Mouse (Mus musculus): Measurements from ENCODE around the gene Shoc2. TPM values are rescaled to one million over a fixed set of nuclear protein-coding genes. Genes with fewer than 3 reads are reported as not detected.

Shoc2 gene
- total and polyA plus RNA-seq, 3 experiments, result 14.1 to 27.1 (median 23.7) TPM

GRCm38 (mm10) chr19:53983336-53983735, 39.2 kb downstream of the Shoc2 start:
- Histone ChIP-seq H3K36me3 (replicated peaks in 1 of 2; ENCODE audit: control insufficient read depth in 1 of 2, insufficient read depth in 1 of 2, low read length in 1 of 2) (peaks cover 3 to 10% of the 10 kb centered on the region in 2 experiments), H3K9me3 (replicated peaks; ENCODE audit: low read length) (no peaks in the 10 kb centered on the region), H3K27me3 (replicated peaks) (no peaks in the 10 kb centered on the region), H3K27ac (ENCODE audit: insufficient read depth, low read depth) (no peak overlapping the region), H3K79me2 (replicated peaks; ENCODE audit: control insufficient read depth, extremely low read depth, insufficient read depth, poor library complexity, severe bottlenecking) (0 out of 2 replicates have a peak, but pooled peaks cover 3% of the 10 kb centered on the region), H3K4me2 (ENCODE audit: insufficient read depth, low read depth, poor library complexity, severe bottlenecking) (no peak overlapping the region), H3K9ac (ENCODE audit: insufficient read depth, low read depth) (no peak overlapping the region), H3K4me1 (ENCODE audit: control insufficient read depth in 1 of 2, insufficient read depth in 2 of 2) (peaks cover 0 to 12% of the 10 kb centered on the region in 2 experiments; a peak in 1 of 4 replicates), H3K4me3 (replicated peaks in 1 of 3; ENCODE audit: low read depth in 2 of 3, low read length in 2 of 3, poor library complexity in 1 of 3) (no peak overlapping the region)
- in situ Hi-C loops (cut with MboI; ENCODE audit: low pct_ligation_motif_present, low pct_unique_long_range_greater_than_20kb, low sequenced_read_pairs), result no loop called here
- TF ChIP-seq CTCF (conservative IDR thresholded peaks at IDR 0.05 in 1 of 2, IDR thresholded peaks at IDR 0.05 in 1 of 2; ENCODE audit: low read depth in 2 of 2, low read length in 2 of 2) (peak in 1 of 2 experiments; percentile 58; a peak in 2 of 4 replicates), SMC3 (IDR thresholded peaks at IDR 0.05; ENCODE audit: low read depth, low read length) (peak; percentile 52), ZC3H11A (IDR thresholded peaks at IDR 0.05; ENCODE audit: low read depth, low read length) (no peak), RAD21 (IDR thresholded peaks at IDR 0.05; ENCODE audit: low read depth, low read length) (peak; percentile 53)
- peak; percentile 19 for DNase-seq (ENCODE audit: extremely low read depth)
- dilution Hi-C loops (cut with MboI; ENCODE audit: extremely low pct_ligation_motif_present, extremely low pct_unique_long_range_greater_than_20kb, low sequenced_read_pairs), result no loop called here

GRCm38 (mm10) chr19:53984628-53985027, 40.5 kb downstream of the Shoc2 start:
- H3K4me2 ChIP-seq (ENCODE audit: insufficient read depth, low read depth, poor library complexity, severe bottlenecking), result no peak overlapping the region
- no peak for TF ChIP-seq JUN (IDR thresholded peaks at IDR 0.05; ENCODE audit: insufficient read depth, low read depth, low read length)
- TF ChIP-seq TCF12 (IDR thresholded peaks at IDR 0.05; ENCODE audit: low read depth, low read length), result no peak
- no peak for TF ChIP-seq NELFE (IDR thresholded peaks at IDR 0.05; ENCODE audit: low read depth, low read length)
- TF ChIP-seq HCFC1 (IDR thresholded peaks at IDR 0.05; ENCODE audit: low read depth, low read length), result no peak
- no peak for TF ChIP-seq SIN3A (IDR thresholded peaks at IDR 0.05; ENCODE audit: low read length)
- no peak for TF ChIP-seq KAT2A (IDR thresholded peaks at IDR 0.05; ENCODE audit: insufficient replicate concordance, low read length)
- TF ChIP-seq UBTF (IDR thresholded peaks at IDR 0.05; ENCODE audit: low read depth, low read length), result no peak
- no peak for TF ChIP-seq MEF2A (IDR thresholded peaks at IDR 0.05; ENCODE audit: borderline replicate concordance, low read depth, low read length)
- TF ChIP-seq CTCF (conservative IDR thresholded peaks at IDR 0.05 in 1 of 2, IDR thresholded peaks at IDR 0.05 in 1 of 2; ENCODE audit: low read depth in 2 of 2, low read length in 2 of 2), result no peak
- TF ChIP-seq MAZ (IDR thresholded peaks at IDR 0.05; ENCODE audit: low read depth, low read length), result no peak
- no peak for TF ChIP-seq MAFK (IDR thresholded peaks at IDR 0.05; ENCODE audit: insufficient replicate concordance, low read length)
- H3K4me3 ChIP-seq (replicated peaks in 1 of 3; ENCODE audit: low read depth in 2 of 3, low read length in 2 of 3, poor library complexity in 1 of 3), result no peak overlapping the region
- dilution Hi-C loops (cut with MboI; ENCODE audit: extremely low pct_ligation_motif_present, extremely low pct_unique_long_range_greater_than_20kb, low sequenced_read_pairs), result no loop called here
- no peaks in the 10 kb centered on the region for H3K9me3 ChIP-seq (replicated peaks; ENCODE audit: low read length)
- 0 out of 2 replicates have a peak, but pooled peaks cover 3% of the 10 kb centered on the region for H3K79me2 ChIP-seq (replicated peaks; ENCODE audit: control insufficient read depth, extremely low read depth, insufficient read depth, poor library complexity, severe bottlenecking)
- peaks cover 0 to 13% of the 10 kb centered on the region in 2 experiments; a peak in 1 of 4 replicates for H3K4me1 ChIP-seq (ENCODE audit: control insufficient read depth in 1 of 2, insufficient read depth in 2 of 2)
- H3K27me3 ChIP-seq (replicated peaks), result no peaks in the 10 kb centered on the region
- in situ Hi-C loops (cut with MboI; ENCODE audit: low pct_ligation_motif_present, low pct_unique_long_range_greater_than_20kb, low sequenced_read_pairs), result no loop called here
- no peak overlapping the region for H3K9ac ChIP-seq (ENCODE audit: insufficient read depth, low read depth)
- H3K36me3 ChIP-seq (replicated peaks in 1 of 2; ENCODE audit: control insufficient read depth in 1 of 2, insufficient read depth in 1 of 2, low read length in 1 of 2), result peaks cover 3 to 14% of the 10 kb centered on the region in 2 experiments
- H3K27ac ChIP-seq (ENCODE audit: insufficient read depth, low read depth), result no peak overlapping the region
- DNase-seq (ENCODE audit: extremely low read depth), result no peak

All from CH12.LX (cell line).